Comparison of ENCODE assay signal across 15 mouse cellular contexts in the genomic region with DNA sequence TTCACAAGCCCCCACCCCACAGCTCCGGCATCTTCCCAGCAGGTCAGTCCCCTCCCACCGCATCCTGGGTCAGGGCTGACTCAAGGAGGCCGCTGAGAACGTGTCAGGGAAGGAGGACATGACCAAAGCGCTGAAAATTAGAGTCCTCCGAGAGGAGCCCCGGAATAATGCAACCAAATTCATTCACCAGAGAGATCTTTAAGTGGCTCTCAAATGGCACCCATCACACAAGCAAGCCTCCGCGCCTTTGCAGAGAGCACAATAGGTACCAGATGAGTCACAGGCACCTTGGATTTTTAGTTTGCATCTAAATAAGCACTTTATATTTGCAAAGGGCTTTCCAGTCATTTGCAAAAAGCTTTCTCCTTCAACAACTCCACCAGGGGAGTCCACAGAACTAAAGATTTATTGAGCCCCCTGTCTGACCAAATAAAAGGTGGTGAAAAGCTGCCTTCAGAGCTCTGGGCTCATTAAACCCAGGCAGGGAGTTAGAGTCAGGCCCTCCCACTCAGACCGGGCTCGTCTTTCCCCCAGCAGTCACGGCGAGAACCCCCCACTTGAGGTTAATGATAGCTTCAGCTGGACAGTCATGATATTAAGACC. TPM values are rescaled to one million over a fixed set of nuclear protein-coding genes. Genes with fewer than 3 reads are reported as not detected.
DNase-seq lines count a peak whose midpoint lies in the region; ATAC-seq and TF ChIP-seq lines count a peak whose summit lies in the region.
"Had no signal": no experiment of that assay in that cellular context is flagged by ENCODE, and none has a peak within 500 bp of the region (broad histone marks: within the 10 kb centered on the region; RNA-seq: fewer than 3 reads in every experiment).

No protein-coding gene starts in this region.

- H3K36me3 ChIP-seq in kidney, postnatal 0 days (ENCODE audit: insufficient read depth, low read length) = no peaks in the 10 kb centered on the region
- no peaks in the 10 kb centered on the region; the same call in 1 of the 2 replicates for H3K36me3 ChIP-seq in forebrain, embryonic 12.5 days (replicated peaks)
- no peaks in the 10 kb centered on the region for H3K36me3 ChIP-seq in limb, embryonic 12.5 days

- H3K4me1 ChIP-seq in kidney, postnatal 0 days (replicated peaks; ENCODE audit: insufficient read depth, low read length) = 0 out of 2 replicates have a peak, but pooled peaks cover 15% of the 10 kb centered on the region
- H3K4me1 ChIP-seq in forebrain, embryonic 12.5 days = peaks cover 31% of the 10 kb centered on the region
- peaks cover 29% of the 10 kb centered on the region for H3K4me1 ChIP-seq in limb, embryonic 12.5 days (replicated peaks)

- peak overlapping the region; percentile 13; the same call in 1 of the 2 replicates for H3K4me2 ChIP-seq in kidney, postnatal 0 days (ENCODE audit: low read length)
- H3K4me2 ChIP-seq in forebrain, embryonic 12.5 days = peak overlapping the region; percentile 1; the same call in 1 of the 2 replicates
- peak overlapping the region; percentile 26 for H3K4me2 ChIP-seq in limb, embryonic 12.5 days

- 0 out of 2 replicates have a peak overlapping the region, but pooled peaks have one; percentile 8 for H3K9ac ChIP-seq in kidney, postnatal 0 days (ENCODE audit: low read depth, low read length)
- H3K9ac ChIP-seq in forebrain, embryonic 12.5 days = no peak overlapping the region
- no peak overlapping the region for H3K9ac ChIP-seq in limb, embryonic 12.5 days (replicated peaks)

- peak; percentile 58; the same call in 1 of the 2 replicates for ATAC-seq in kidney, postnatal 0 days (replicated peaks; ENCODE audit: low FRiP score, low read depth)
- ATAC-seq in forebrain, embryonic 12.5 days (ENCODE audit: low FRiP score) = peak; percentile 85
- ATAC-seq in limb, embryonic 12.5 days (ENCODE audit: insufficient number of reproducible peaks, insufficient read depth, low FRiP score, low TSS enrichment, low read depth) = no peak

- TF ChIP-seq CTCF in kidney, postnatal 0 days (IDR thresholded peaks at IDR 0.05; ENCODE audit: low read depth) = no peak
- no peak for TF ChIP-seq CTCF in layer of hippocampus, adult 2 months (conservative IDR thresholded peaks at IDR 0.05)

- no peak overlapping the region for H3K4me3 ChIP-seq in kidney, postnatal 0 days (replicated peaks; ENCODE audit: low read depth, low read length)
- H3K4me3 ChIP-seq in forebrain, embryonic 12.5 days (replicated peaks) = no peak overlapping the region
- H3K4me3 ChIP-seq in limb, embryonic 12.5 days (replicated peaks) = no peak overlapping the region; the same call in 1 of the 2 replicates
- no peak overlapping the region for H3K4me3 ChIP-seq in layer of hippocampus, adult 2 months

- H3K27me3 ChIP-seq in kidney, postnatal 0 days (ENCODE audit: insufficient read depth, low read length) = no peaks in the 10 kb centered on the region
- 0 out of 2 replicates have a peak, but pooled peaks cover 3% of the 10 kb centered on the region for H3K27me3 ChIP-seq in forebrain, embryonic 12.5 days
- H3K27me3 ChIP-seq in limb, embryonic 12.5 days = peaks cover 23% of the 10 kb centered on the region
- H3K27me3 ChIP-seq: CH12.LX had no signal

- no peaks in the 10 kb centered on the region for H3K9me3 ChIP-seq in kidney, postnatal 0 days (replicated peaks; ENCODE audit: low read length)
- 0 out of 2 replicates have a peak, but pooled peaks cover 4% of the 10 kb centered on the region for H3K9me3 ChIP-seq in forebrain, embryonic 12.5 days
- H3K9me3 ChIP-seq in limb, embryonic 12.5 days = peaks cover 8% of the 10 kb centered on the region; the same call in 1 of the 2 replicates

- peak; percentile 89 for DNase-seq in kidney, postnatal 0 days (ENCODE audit: low spot score)
- DNase-seq in kidney, postnatal 36 days = no peak
- DNase-seq in retina, postnatal 1 day = peak; percentile 17
- DNase-seq in layer of hippocampus, adult 2 months (ENCODE audit: low spot score in 2 of 2) = no peak
- no peak for DNase-seq in adrenal gland, adult (ENCODE audit: inconsistent age in 2 of 2, low spot score in 1 of 2)
- no peak for DNase-seq in urinary bladder, postnatal 4 days (ENCODE audit: low spot score in 2 of 2)
- DNase-seq: heart, postnatal 14 days; lung, adult 18-20 months had no signal

- H3K27ac ChIP-seq in kidney, postnatal 0 days = peak overlapping the region; percentile 25; the same call in 1 of the 2 replicates
- peak overlapping the region; percentile 83 for H3K27ac ChIP-seq in forebrain, embryonic 12.5 days
- no peak overlapping the region for H3K27ac ChIP-seq in limb, embryonic 12.5 days
- H3K27ac ChIP-seq in layer of hippocampus, adult 2 months = no peak overlapping the region; the same call in 1 of the 2 replicates

- WGBS in kidney, postnatal 0 days = 12% methylated on average over 13 of the region's 13 CpGs
- WGBS in forebrain, embryonic 12.5 days = 3% methylated on average over 13 of the region's 13 CpGs
- WGBS in limb, embryonic 12.5 days = 4% methylated on average over 13 of the region's 13 CpGs

RNA-seq across cellular contexts. Expression of gene Drd3, which starts 46.4 kb away (rescaled TPM):
- polyA plus RNA-seq in kidney, postnatal 0 days (2015; fragmentation: Nextera tagmentation; extraction: Ambion mirVana) = 0.08 TPM in 1 of 2 replicates, not detected in the other
- polyA plus RNA-seq in forebrain, embryonic 12.5 days (2016; fragmentation: Nextera tagmentation; extraction: Ambion mirVana) = 0.13 and 0.27 TPM in 2 replicates
- not detected in 2 replicates for polyA plus RNA-seq in limb, embryonic 12.5 days (2016; fragmentation: Nextera tagmentation; extraction: Ambion mirVana)
- under 1 TPM in 1 of 2 experiments, not detected in 1; 0.29 TPM for total RNA-seq in layer of hippocampus, adult 2 months (2021)
- total RNA-seq: CH12.LX; common myeloid progenitor, adult 5-6 weeks; gastrocnemius, adult 8-10 months; heart, postnatal 14 days; monocyte, adult 5-6 weeks had no signal
- polyA plus RNA-seq: testis, adult 2 months had no signal

Comparison
In these comparisons a context has a peak if more than half of its experiments do, and no peak if none do; other contexts are left out.
1. DNase-seq: peak in kidney, postnatal 0 days (single experiment) and retina, postnatal 1 day (single experiment); none in kidney, postnatal 36 days (0 of 2), layer of hippocampus, adult 2 months (0 of 2), adrenal gland, adult (0 of 2) and urinary bladder, postnatal 4 days (0 of 2).
2. H3K27ac ChIP-seq: peak in kidney, postnatal 0 days (single experiment) and forebrain, embryonic 12.5 days (single experiment); none in limb, embryonic 12.5 days (single experiment) and layer of hippocampus, adult 2 months (single experiment).
3. Peak in every context shown above with its lines, with median percentiles within 50 percentile points of each other: H3K4me2 ChIP-seq.